Mouse (Mus musculus) limb, embryonic 15.5 days (tissue): ENCODE measurements around the gene Inka2. TPM values are rescaled to one million over a fixed set of nuclear protein-coding genes. Genes with fewer than 3 reads are reported as not detected.

Experiments
- ATAC-seq: fragments of 200-750 bp; cut with Nextera tagmentation; 2 replicates; pipeline ENCODE4 v1.8.0; 2017; ENCODE audit warnings: low read depth, moderate TSS enrichment; ENCODE audit not compliant: insufficient number of reproducible peaks, low FRiP score, low TSS enrichment
- H3K27ac ChIP-seq: fragments of 300-500 bp; sonication (generic); 2 replicates; pipeline ENCODE4 v1.5.1; 2015; ENCODE audit warnings: moderate library complexity, mild to moderate bottlenecking, inconsistent platforms
- H3K27me3 ChIP-seq: fragments of 300-500 bp; sonication (generic); 2 replicates; pipeline ENCODE4 v1.6.1; 2015; ENCODE audit warnings: inconsistent platforms
- H3K36me3 ChIP-seq: fragments of 300-500 bp; sonication (generic); 2 replicates; pipeline ENCODE4 v1.6.1; 2015; ENCODE audit warnings: inconsistent platforms
- H3K4me1 ChIP-seq: fragments of 300-500 bp; sonication (generic); 2 replicates; pipeline ENCODE4 v1.6.1; 2015; ENCODE audit warnings: inconsistent platforms
- H3K4me2 ChIP-seq: fragments of 300-500 bp; sonication (generic); 2 replicates; pipeline ENCODE4 v1.6.1; 2015; ENCODE audit warnings: mild to moderate bottlenecking, inconsistent platforms
- H3K4me3 ChIP-seq: fragments of 300-500 bp; sonication (generic); 2 replicates; pipeline ENCODE4 v1.5.1; 2015; ENCODE audit warnings: mild to moderate bottlenecking, inconsistent platforms
- H3K9ac ChIP-seq: fragments of 300-500 bp; sonication (generic); 2 replicates; pipeline ENCODE4 v1.6.1; 2015; ENCODE audit warnings: inconsistent platforms
- H3K9me3 ChIP-seq: fragments of 300-500 bp; sonication (generic); 2 replicates; pipeline ENCODE4 v1.6.1; 2016; ENCODE audit warnings: inconsistent platforms
- WGBS: fragments of 180-500 bp; shearing (Covaris S2); methylation state at CpG from one replicate; pipeline ENCODE4 v1.1.7; 2015; 5-methylcytosine and 5-hydroxymethylcytosine counted together
- polyA plus RNA-seq: library from polyadenylated mRNA; unstranded; fragments of >200 nt; fragmentation: Nextera tagmentation; extraction: Ambion mirVana; gene quantifications from 2 replicates; pipeline ENCODE4 v1.2.1, GENCODE M21; 2015

Inka2 gene
- 3.3 and 5.6 TPM in 2 replicates for polyA plus RNA-seq

- H3K27me3 ChIP-seq = peaks cover 21% of the 10 kb centered on the region
- peak within 1 kb of the TSS; percentile 96 for H3K4me2 ChIP-seq
- peak within 1 kb of the TSS; percentile 58 for H3K4me3 ChIP-seq
- H3K27ac ChIP-seq = peak within 1 kb of the TSS; percentile 76
- whole genome bisulfite sequencing = 4% methylated on average over 41 of the region's 43 CpGs
- no peaks in the 10 kb centered on the region for H3K9me3 ChIP-seq
- H3K36me3 ChIP-seq = no peaks in the 10 kb centered on the region
- H3K9ac ChIP-seq = peak within 1 kb of the TSS; percentile 37
- peak; percentile 91 for ATAC-seq
- H3K4me1 ChIP-seq = peaks cover 26% of the 10 kb centered on the region
Measured at GRCm38 (mm10) chr3:105704031-105705008, at the start of gene Inka2. Gene Inka2, plus strand, starts transcription at chr3:105704599.

- H3K9me3 ChIP-seq = no peaks in the 10 kb centered on the region
- no peaks in the 10 kb centered on the region for H3K27me3 ChIP-seq
- H3K4me3 ChIP-seq = no peak overlapping the region
- no peak for ATAC-seq
- H3K9ac ChIP-seq = no peak overlapping the region
- H3K4me2 ChIP-seq = no peak overlapping the region
- no peak overlapping the region for H3K27ac ChIP-seq
- no peaks in the 10 kb centered on the region for H3K36me3 ChIP-seq
- 92% methylated on average over 11 of the region's 11 CpGs for WGBS
- H3K4me1 ChIP-seq = no peaks in the 10 kb centered on the region
Measured at GRCm38 (mm10) chr3:105655031-105655585, 49.3 kb upstream of the Inka2 start.

GRCm38 (mm10) chr3:105660530-105660929, 43.9 kb upstream of the Inka2 start:
- Histone ChIP-seq H3K9ac (no peak overlapping the region), H3K4me3 (no peak overlapping the region), H3K27ac (no peak overlapping the region), H3K36me3 (no peaks in the 10 kb centered on the region), H3K27me3 (no peaks in the 10 kb centered on the region), H3K4me1 (no peaks in the 10 kb centered on the region), H3K4me2 (no peak overlapping the region), H3K9me3 (no peaks in the 10 kb centered on the region)
- ATAC-seq = no peak
- 78% methylated on average over 2 of the region's 2 CpGs for WGBS

- no peaks in the 10 kb centered on the region for H3K36me3 ChIP-seq
- WGBS = 69% methylated on average over 8 of the region's 8 CpGs
- ATAC-seq = no peak
- H3K27me3 ChIP-seq = 0 out of 2 replicates have a peak, but pooled peaks cover 3% of the 10 kb centered on the region
- no peaks in the 10 kb centered on the region for H3K9me3 ChIP-seq
- no peak overlapping the region for H3K4me2 ChIP-seq
- H3K4me1 ChIP-seq = no peaks in the 10 kb centered on the region
- no peak overlapping the region for H3K27ac ChIP-seq
- H3K4me3 ChIP-seq = no peak overlapping the region
- no peak overlapping the region for H3K9ac ChIP-seq
Measured at GRCm38 (mm10) chr3:105663043-105663442, 41.4 kb upstream of the Inka2 start.

GRCm38 (mm10) chr3:105665105-105665765, 39.2 kb upstream of the Inka2 start:
- H3K27ac ChIP-seq = no peak overlapping the region
- H3K4me3 ChIP-seq = no peak overlapping the region
- no peaks in the 10 kb centered on the region for H3K36me3 ChIP-seq
- H3K9me3 ChIP-seq = no peaks in the 10 kb centered on the region
- no peak overlapping the region for H3K4me2 ChIP-seq
- no peaks in the 10 kb centered on the region for H3K4me1 ChIP-seq
- no peak overlapping the region for H3K9ac ChIP-seq
- 80% methylated on average over 9 of the region's 9 CpGs for WGBS
- ATAC-seq = no peak
- H3K27me3 ChIP-seq = 0 out of 2 replicates have a peak, but pooled peaks cover 4% of the 10 kb centered on the region

- H3K9ac ChIP-seq = no peak overlapping the region
- H3K36me3 ChIP-seq = no peaks in the 10 kb centered on the region
- no peak overlapping the region for H3K27ac ChIP-seq
- no peak overlapping the region for H3K4me2 ChIP-seq
- H3K27me3 ChIP-seq = 0 out of 2 replicates have a peak, but pooled peaks cover 4% of the 10 kb centered on the region
- WGBS = 71% methylated on average over 4 of the region's 4 CpGs
- no peak for ATAC-seq
- no peak overlapping the region for H3K4me3 ChIP-seq
- H3K9me3 ChIP-seq = no peaks in the 10 kb centered on the region
- H3K4me1 ChIP-seq = no peaks in the 10 kb centered on the region
Measured at GRCm38 (mm10) chr3:105666996-105667523, 37.3 kb upstream of the Inka2 start.

GRCm38 (mm10) chr3:105668161-105668560, 36.2 kb upstream of the Inka2 start:
- H3K4me1 ChIP-seq = no peaks in the 10 kb centered on the region
- 0 out of 2 replicates have a peak, but pooled peaks cover 4% of the 10 kb centered on the region for H3K27me3 ChIP-seq
- no peak overlapping the region for H3K9ac ChIP-seq
- H3K4me3 ChIP-seq = no peak overlapping the region
- ATAC-seq = no peak
- H3K4me2 ChIP-seq = no peak overlapping the region
- H3K27ac ChIP-seq = no peak overlapping the region
- H3K9me3 ChIP-seq = no peaks in the 10 kb centered on the region
- no peaks in the 10 kb centered on the region for H3K36me3 ChIP-seq
- 32% methylated on average over 9 of the region's 9 CpGs for WGBS

GRCm38 (mm10) chr3:105669776-105670175, 34.6 kb upstream of the Inka2 start:
- Histone ChIP-seq H3K4me3 (no peak overlapping the region), H3K9ac (no peak overlapping the region), H3K27me3 (0 out of 2 replicates have a peak, but pooled peaks cover 4% of the 10 kb centered on the region), H3K27ac (no peak overlapping the region), H3K4me1 (0 out of 2 replicates have a peak, but pooled peaks cover 2% of the 10 kb centered on the region), H3K36me3 (no peaks in the 10 kb centered on the region), H3K9me3 (no peaks in the 10 kb centered on the region), H3K4me2 (no peak overlapping the region)
- 95% methylated on average over 3 of the region's 3 CpGs for WGBS
- no peak for ATAC-seq

- Histone ChIP-seq H3K36me3 (no peaks in the 10 kb centered on the region), H3K27me3 (0 out of 2 replicates have a peak, but pooled peaks cover 4% of the 10 kb centered on the region), H3K9me3 (no peaks in the 10 kb centered on the region), H3K4me3 (no peak overlapping the region), H3K4me1 (0 out of 2 replicates have a peak, but pooled peaks cover 2% of the 10 kb centered on the region), H3K4me2 (no peak overlapping the region), H3K27ac (no peak overlapping the region), H3K9ac (no peak overlapping the region)
- 87% methylated on average over 1 of the region's 1 CpGs for WGBS
- ATAC-seq = no peak
Measured at GRCm38 (mm10) chr3:105670801-105671200, 33.6 kb upstream of the Inka2 start.

- Histone ChIP-seq H3K9ac (no peak overlapping the region), H3K4me2 (no peak overlapping the region), H3K4me1 (0 out of 2 replicates have a peak, but pooled peaks cover 2% of the 10 kb centered on the region), H3K36me3 (peaks cover 23% of the 10 kb centered on the region), H3K4me3 (no peak overlapping the region), H3K9me3 (no peaks in the 10 kb centered on the region), H3K27ac (no peak overlapping the region), H3K27me3 (no peaks in the 10 kb centered on the region)
- WGBS = 21% methylated on average over 7 of the region's 7 CpGs
- ATAC-seq = no peak; the same call in 1 of the 2 replicates
Measured at GRCm38 (mm10) chr3:105674595-105675218, 29.7 kb upstream of the Inka2 start.

- H3K9me3 ChIP-seq = no peaks in the 10 kb centered on the region
- 0 out of 2 replicates have a peak, but pooled peaks cover 2% of the 10 kb centered on the region for H3K4me1 ChIP-seq
- no peak overlapping the region for H3K27ac ChIP-seq
- H3K9ac ChIP-seq = no peak overlapping the region
- 58% methylated on average over 2 of the region's 2 CpGs for WGBS
- no peak for ATAC-seq
- no peak overlapping the region for H3K4me3 ChIP-seq
- H3K36me3 ChIP-seq = peaks cover 31% of the 10 kb centered on the region
- H3K27me3 ChIP-seq = no peaks in the 10 kb centered on the region
- H3K4me2 ChIP-seq = no peak overlapping the region
Measured at GRCm38 (mm10) chr3:105675932-105676331, 28.5 kb upstream of the Inka2 start.
